Mouse (Mus musculus) lung, postnatal 0 days (tissue): ENCODE results near the gene Itfg2.

ENCODE experiments used
- CTCF ChIP-seq: IDR thresholded peaks from 2 replicates; pipeline ENCODE4 v1.5.1; 2016; ENCODE audit warnings: antibody characterized with exemption, mild to moderate bottlenecking
- EP300 ChIP-seq: IDR thresholded peaks from 2 replicates; pipeline ENCODE4 v1.6.1; 2016; ENCODE audit warnings: antibody characterized with exemption, mild to moderate bottlenecking, control low read depth

DNA sequence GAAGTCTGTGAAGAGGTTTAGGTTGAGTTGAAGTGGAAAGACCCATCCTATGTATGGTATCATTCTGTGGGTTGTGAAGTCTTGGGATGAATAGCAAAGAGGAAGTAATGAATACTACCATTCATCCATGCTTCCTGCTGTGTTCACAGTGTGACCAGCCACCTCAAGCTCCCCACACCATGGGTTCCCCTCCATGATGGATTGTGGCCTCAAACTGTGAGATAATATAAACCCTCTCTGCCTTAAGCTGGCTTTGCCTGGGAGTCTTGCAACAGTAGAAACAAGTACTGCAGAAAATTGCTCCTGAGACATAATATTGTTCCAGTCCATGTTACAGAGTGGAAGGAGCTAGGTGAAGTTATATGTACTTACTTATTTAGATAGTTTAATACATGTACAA, 36.9 kb upstream of the Itfg2 start:
- TF ChIP-seq CTCF: no peak
- TF ChIP-seq EP300: no peak
